Mouse (Mus musculus) megakaryocyte, adult 5-6 weeks (primary cell): ENCODE measurements around the gene Sec16b. TPM values are rescaled to one million over a fixed set of nuclear protein-coding genes. Genes with fewer than 3 reads are reported as not detected.
A peak's percentile ranks its signal among the peaks of the same experiment; 100 is the strongest.

Experiments used
- ATAC-seq: 2 replicates; pipeline ENCODE4 v1.8.0; 2016; ENCODE audit warnings: mild to moderate bottlenecking, inconsistent platforms; ENCODE audit not compliant: poor library complexity, severe bottlenecking
- total RNA-seq, 2 experiments: library from RNA; stranded (forward) in 1 of 2; stranded (reverse) in 1 of 2; fragments of 153-499, 151-499 nt in 1 of 2; fragments of 221-1000, 200-1000 nt in 1 of 2; gene quantifications; 2 replicates each; pipeline versions ENCODE4 v1.2.3 to v1.2.4; 2015 to 2017

The Sec16b gene
- 0.54 and 0.89 TPM in 2 replicates for total RNA-seq (2015)
- 0.26 and 0.41 TPM in 2 replicates for total RNA-seq (2017)

- no peak for ATAC-seq
These were observed at the start of gene Sec16b for GRCm38 (mm10) chr1:157506522-157506921. Gene Sec16b, plus strand, starts transcription at chr1:157506728.

- ATAC-seq: no peak
These were observed 48.7 kb upstream of the Sec16b start for GRCm38 (mm10) chr1:157457789-157458188.

GRCm38 (mm10) chr1:157458421-157459208 lies 47.9 kb upstream of the Sec16b start, which contains the start of gene Cryzl2:
Gene Cryzl2, plus strand, starts transcription at chr1:157458577.
- peak; percentile 97 for ATAC-seq

- ATAC-seq: no peak
These were observed 46.6 kb upstream of the Sec16b start for GRCm38 (mm10) chr1:157459904-157460303.

DNA sequence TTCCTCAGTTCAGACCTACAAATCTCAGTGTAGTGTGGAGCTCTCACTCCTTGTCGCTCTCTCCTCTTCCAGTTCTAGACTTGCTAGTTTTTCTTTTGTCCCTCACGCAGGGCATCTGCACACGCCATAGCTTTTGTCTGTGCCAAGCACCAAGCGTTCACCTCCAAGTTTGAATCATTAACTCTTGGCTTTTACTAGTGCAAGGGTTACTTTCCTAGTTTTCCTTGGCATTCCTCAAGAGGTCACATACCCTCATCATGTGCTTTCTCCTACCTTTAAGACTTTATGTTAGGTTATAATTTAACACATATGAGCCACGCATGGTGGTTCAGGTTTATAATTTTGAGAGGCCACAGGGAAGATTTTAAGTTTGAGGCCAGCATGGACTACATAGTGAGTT lies 45.3 kb upstream of the Sec16b start:
- no peak for ATAC-seq

DNA sequence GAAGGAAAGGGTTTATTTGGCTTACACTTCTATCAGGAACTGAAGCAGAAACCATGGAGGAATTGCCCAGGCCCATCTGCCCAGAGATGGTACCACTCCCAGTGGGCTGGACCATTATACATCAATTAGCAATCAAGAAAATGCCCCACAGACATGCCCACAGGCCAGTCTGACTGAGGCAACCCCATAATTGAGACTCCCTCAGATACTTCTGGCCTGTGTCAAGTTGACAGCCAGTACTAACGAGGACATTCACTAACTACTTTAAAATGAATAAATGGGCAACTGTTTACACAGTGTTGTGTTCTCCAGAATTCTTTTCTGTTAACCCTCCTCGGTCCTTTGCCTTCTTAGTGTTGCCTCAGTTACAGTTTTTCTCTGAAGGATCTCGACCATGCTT lies 44.2 kb upstream of the Sec16b start:
- no peak for ATAC-seq

DNA sequence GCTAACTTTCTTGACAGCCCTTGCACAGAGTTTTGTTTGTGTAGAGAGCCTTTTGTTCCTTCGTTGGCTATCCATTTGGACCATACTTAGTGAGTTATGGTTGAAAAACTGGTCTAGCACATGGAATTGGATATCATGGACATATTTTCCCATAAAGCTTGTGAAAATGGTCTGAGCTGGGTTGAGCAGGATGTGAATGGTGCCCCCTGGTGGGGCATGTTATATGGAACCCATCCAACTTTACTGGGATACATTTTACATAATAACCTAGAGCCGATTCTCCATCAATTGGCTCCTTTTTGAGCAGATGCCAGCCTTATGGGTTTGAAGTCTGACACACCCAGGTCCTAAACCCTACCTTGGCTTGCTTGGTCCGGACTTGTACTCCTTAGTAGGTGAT lies 41.3 kb upstream of the Sec16b start:
- ATAC-seq: peak; percentile 30; the same call in 1 of the 2 replicates

DNA sequence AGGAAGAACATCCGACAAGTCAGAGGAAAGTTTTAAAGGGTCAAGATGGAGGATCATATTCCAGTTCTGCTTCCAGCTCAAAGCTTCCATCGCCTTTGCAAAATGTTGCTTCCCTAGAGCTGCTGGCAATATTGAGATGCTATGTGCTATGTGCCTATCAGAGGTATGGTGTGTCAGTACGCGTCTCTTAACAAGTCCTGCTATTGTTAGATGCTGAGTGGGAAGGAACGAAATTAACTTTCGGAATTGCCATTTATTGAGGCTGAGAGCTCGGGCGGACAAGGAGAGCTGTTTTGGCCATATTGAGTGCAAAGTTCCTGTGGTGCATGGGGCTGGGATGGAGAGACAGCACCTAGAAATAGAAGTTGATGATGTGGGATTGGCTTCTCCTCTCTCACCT lies 38.7 kb upstream of the Sec16b start:
- ATAC-seq: no peak

DNA sequence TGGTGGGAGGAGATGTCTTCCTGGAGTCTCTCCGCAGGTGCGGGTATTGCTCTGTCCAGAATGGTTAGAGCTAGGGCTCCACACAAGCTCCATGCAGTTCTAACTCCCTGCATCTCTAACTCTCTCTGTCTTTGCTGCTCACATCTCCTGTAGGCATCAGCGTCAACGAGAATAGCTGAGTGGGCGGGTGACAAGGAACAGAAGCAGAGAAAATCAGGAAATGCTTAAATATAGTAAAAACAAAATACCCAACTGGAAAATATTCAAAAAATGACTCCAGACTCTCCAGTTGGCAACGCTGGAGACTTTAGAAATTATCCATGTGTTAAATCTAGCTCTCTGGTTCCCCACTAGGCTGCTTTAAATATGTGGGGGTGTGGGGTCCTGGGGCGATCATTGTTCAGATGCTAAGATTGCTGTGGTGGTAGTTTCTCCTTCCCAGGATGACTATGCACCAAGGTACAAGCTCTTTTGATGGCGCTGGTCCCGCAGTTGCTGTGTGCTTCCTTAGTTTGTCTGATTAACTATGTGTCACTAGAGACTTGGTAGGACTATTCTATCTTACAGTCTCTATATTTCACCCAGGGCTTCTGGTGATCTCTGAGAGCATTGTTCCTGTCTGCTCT lies 35.7 kb upstream of the Sec16b start:
- no peak for ATAC-seq

DNA sequence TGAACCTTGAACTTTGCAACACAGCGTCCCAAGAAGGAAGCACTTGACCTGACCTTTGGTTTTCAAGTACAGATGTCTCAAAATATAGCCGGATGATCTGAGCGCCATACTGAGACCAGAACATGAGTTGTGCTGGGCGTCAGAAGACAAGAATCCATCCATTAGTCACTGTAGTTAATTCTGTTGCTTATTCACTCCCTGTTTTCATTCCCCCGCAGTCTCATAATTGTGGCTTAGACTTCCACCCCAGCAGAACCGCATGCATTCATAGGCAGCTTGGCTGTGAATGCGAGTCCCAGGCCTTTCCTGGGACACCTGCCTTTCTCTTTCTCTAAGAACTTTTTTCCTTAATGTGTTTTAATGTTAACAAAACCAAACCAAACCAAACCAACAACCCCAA lies 33.8 kb upstream of the Sec16b start:
- ATAC-seq: no peak

- ATAC-seq: no peak
These were observed 31.7 kb upstream of the Sec16b start for GRCm38 (mm10) chr1:157474865-157475264.

DNA sequence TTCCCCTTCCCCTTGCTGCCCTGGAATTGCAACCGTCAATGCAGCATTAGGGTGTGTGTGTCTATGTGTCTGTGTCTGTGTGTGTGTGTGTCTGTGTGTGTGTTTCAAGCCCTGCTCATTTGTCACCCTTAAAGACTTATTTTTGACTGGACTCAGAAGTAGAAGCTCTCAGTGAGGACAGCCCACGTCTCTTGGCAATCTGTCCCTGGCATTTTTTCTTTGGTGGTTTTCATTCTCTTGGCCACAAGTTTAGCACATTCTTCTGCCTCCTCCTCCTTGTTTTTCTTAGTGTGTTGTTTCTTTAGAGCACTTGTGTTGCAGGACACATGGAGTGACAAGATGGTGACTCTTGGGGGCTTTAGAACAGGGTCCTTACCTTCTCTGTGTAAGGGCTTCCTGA lies 30.3 kb upstream of the Sec16b start:
- no peak for ATAC-seq

DNA sequence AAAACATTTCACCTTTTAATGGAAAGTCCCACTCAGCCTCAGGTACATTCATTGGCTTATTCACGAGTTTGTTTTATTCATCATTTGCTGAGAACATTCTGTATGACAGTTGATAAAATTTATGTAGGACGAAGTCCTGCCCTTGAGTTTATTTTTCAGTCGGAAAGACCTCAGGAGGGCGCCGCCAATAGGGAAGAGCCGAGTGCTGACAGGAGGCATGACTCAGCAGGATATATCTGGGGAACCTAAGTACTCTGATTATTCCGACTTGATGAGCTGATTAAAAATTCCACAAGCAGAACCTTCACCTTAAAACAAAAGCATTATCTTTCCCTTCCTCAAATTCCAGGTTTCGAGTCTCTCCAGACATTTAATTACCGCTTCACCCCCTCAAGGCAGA lies 26.4 kb upstream of the Sec16b start:
- 0 out of 2 replicates have a peak, but pooled peaks have one; percentile 42 for ATAC-seq

GRCm38 (mm10) chr1:157480901-157481300 lies 25.6 kb upstream of the Sec16b start:
- no peak for ATAC-seq

- no peak for ATAC-seq
These were observed 24.9 kb upstream of the Sec16b start for GRCm38 (mm10) chr1:157481666-157482065.

DNA sequence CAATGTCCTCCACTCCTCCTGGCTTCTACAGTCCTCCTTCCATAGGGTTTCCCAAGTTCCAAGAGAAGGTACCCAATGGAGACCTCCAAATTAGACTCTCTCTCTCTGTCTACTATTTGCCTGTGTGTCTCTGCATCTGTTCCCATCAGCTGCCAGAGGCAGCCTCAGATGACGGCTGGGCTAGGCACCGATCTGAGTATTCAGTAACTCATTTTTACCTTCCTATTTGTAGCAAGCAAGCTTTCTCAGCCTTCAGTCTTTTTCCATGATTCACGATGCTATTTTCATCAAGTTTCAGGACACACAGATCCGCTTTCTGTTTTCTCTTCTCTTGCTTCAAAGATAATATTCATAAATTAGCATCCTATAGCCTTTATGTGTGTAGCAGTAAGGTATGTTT lies 22.4 kb upstream of the Sec16b start:
- ATAC-seq: no peak

- ATAC-seq: no peak
These were observed 5.9 kb upstream of the Sec16b start for GRCm38 (mm10) chr1:157500657-157501056.

- ATAC-seq: no peak
These were observed 5.1 kb upstream of the Sec16b start for GRCm38 (mm10) chr1:157501352-157501945.

- no peak for ATAC-seq
These were observed 3.5 kb upstream of the Sec16b start for GRCm38 (mm10) chr1:157503071-157503470.

DNA sequence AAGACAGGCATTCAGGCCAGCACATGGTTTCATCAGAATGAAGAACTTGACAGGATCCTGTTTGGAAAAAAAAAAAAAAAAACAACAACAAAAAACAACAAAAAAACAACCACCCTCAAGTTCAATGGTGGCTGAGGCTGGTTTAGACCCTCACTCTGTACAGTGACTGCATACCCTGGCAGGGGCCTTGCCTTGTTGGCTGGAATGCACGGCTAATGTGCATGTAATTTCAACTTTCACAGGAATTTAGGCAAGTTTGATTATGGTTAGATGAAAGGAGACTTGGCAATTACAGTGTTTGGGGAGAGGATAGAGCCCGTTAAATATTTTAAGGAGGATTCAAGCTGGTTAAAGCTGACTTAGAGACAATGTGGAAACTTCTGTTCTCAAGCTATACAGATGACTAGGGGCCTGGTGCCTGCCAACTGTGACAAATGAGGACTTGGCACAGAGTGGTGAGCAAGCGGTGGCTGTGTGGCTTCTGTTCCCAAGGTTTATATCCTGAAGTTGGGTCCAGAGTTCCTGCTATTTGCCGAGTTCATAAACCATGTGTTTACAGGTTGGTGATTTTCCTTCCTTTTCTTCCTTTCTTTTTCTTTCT lies 567 bp downstream of the Sec16b start:
- ATAC-seq: no peak

GRCm38 (mm10) chr1:157507814-157508213 lies 1.3 kb downstream of the Sec16b start:
- no peak for ATAC-seq
